Mouse (Mus musculus) liver, embryonic 16.5 days (tissue): ENCODE measurements around the gene Tesmin. TPM values are rescaled to one million over a fixed set of nuclear protein-coding genes. Genes with fewer than 3 reads are reported as not detected.

Experiments
- ATAC-seq: fragments of 200-750 bp; cut with Nextera tagmentation; 2 replicates; pipeline ENCODE4 v1.8.0; 2017; ENCODE audit warnings: low read depth, mild to moderate bottlenecking, moderate number of reproducible peaks, moderate library complexity
- H3K27ac ChIP-seq: fragments of 300-500 bp; sonication (generic); 2 replicates; pipeline ENCODE4 v1.5.1; 2014; ENCODE audit warnings: mild to moderate bottlenecking, low read length
- H3K27me3 ChIP-seq: fragments of 300-500 bp; sonication (generic); 2 replicates; pipeline ENCODE4 v1.6.1; 2014; ENCODE audit warnings: low read depth, low read length, mixed read lengths; ENCODE audit not compliant: control insufficient read depth, insufficient read depth
- H3K36me3 ChIP-seq: fragments of 300-500 bp; sonication (generic); 2 replicates; pipeline ENCODE4 v1.6.1; 2014; ENCODE audit warnings: mild to moderate bottlenecking; ENCODE audit not compliant: control insufficient read depth, insufficient read depth
- H3K4me1 ChIP-seq: fragments of 300-500 bp; sonication (generic); 2 replicates; pipeline ENCODE4 v1.6.1; 2014; ENCODE audit warnings: low read depth, low read length, mixed read lengths; ENCODE audit not compliant: control insufficient read depth
- H3K4me2 ChIP-seq: fragments of 300-500 bp; sonication (generic); 2 replicates; pipeline ENCODE4 v1.6.1; 2014; ENCODE audit warnings: low read depth, low read length, mixed read lengths
- H3K4me3 ChIP-seq: fragments of 300-500 bp; sonication (generic); 2 replicates; pipeline ENCODE4 v1.5.1; 2014; ENCODE audit warnings: low read depth, mild to moderate bottlenecking, low read length
- H3K9ac ChIP-seq: fragments of 300-500 bp; sonication (generic); 2 replicates; pipeline ENCODE4 v1.6.1; 2014; ENCODE audit warnings: low read depth, low read length
- H3K9me3 ChIP-seq: fragments of 300-500 bp; sonication (generic); replicated peaks from 2 replicates; pipeline ENCODE4 v1.6.1; 2016; ENCODE audit warnings: low read length; ENCODE audit not compliant: control insufficient read depth
- WGBS: fragments of 180-500 bp; shearing (Covaris S2); extraction: QIAGEN DNeasy Blood & Tissue Kit; methylation state at CpG from one replicate; pipeline ENCODE4 v1.1.7; 2014; ENCODE audit not compliant: insufficient replicate concordance; 5-methylcytosine and 5-hydroxymethylcytosine counted together
- polyA plus RNA-seq: library from polyadenylated mRNA; unstranded; fragments of >200 nt; fragmentation: Nextera tagmentation; extraction: Ambion mirVana; gene quantifications from 2 replicates; pipeline ENCODE4 v1.2.1, GENCODE M21; 2015

Tesmin gene
- polyA plus RNA-seq, 1 experiment from 2014 or later: 0.21 TPM

GRCm38 (mm10) chr19:3428057-3428830 is 39.6 kb downstream of the Tesmin start:
- no peaks in the 10 kb centered on the region for H3K36me3 ChIP-seq
- 70% methylated on average over 15 of the region's 15 CpGs for WGBS
- no peaks in the 10 kb centered on the region for H3K4me1 ChIP-seq
- H3K9me3 ChIP-seq: no peaks in the 10 kb centered on the region
- H3K4me3 ChIP-seq: no peak overlapping the region
- H3K27ac ChIP-seq: no peak overlapping the region
- H3K4me2 ChIP-seq: no peak overlapping the region
- ATAC-seq: no peak
- no peaks in the 10 kb centered on the region for H3K27me3 ChIP-seq
- H3K9ac ChIP-seq: no peak overlapping the region

- no peak overlapping the region for H3K4me3 ChIP-seq
- H3K27ac ChIP-seq: no peak overlapping the region
- no peak overlapping the region for H3K4me2 ChIP-seq
- no peaks in the 10 kb centered on the region for H3K9me3 ChIP-seq
- no peak overlapping the region for H3K9ac ChIP-seq
- WGBS: 51% methylated on average over 7 of the region's 7 CpGs
- no peaks in the 10 kb centered on the region for H3K27me3 ChIP-seq
- no peaks in the 10 kb centered on the region for H3K4me1 ChIP-seq
- H3K36me3 ChIP-seq: no peaks in the 10 kb centered on the region
- ATAC-seq: no peak
These were observed 40.6 kb downstream of the Tesmin start for GRCm38 (mm10) chr19:3429156-3429816.

- no peak for ATAC-seq
- Histone ChIP-seq H3K9me3 (no peaks in the 10 kb centered on the region), H3K36me3 (no peaks in the 10 kb centered on the region), H3K4me3 (no peak overlapping the region), H3K27ac (no peak overlapping the region), H3K4me1 (no peaks in the 10 kb centered on the region), H3K4me2 (no peak overlapping the region), H3K9ac (no peak overlapping the region), H3K27me3 (no peaks in the 10 kb centered on the region)
- 57% methylated on average over 7 of the region's 7 CpGs for WGBS
These were observed 42.4 kb downstream of the Tesmin start for GRCm38 (mm10) chr19:3431066-3431465.

GRCm38 (mm10) chr19:3431969-3432368 is 43.3 kb downstream of the Tesmin start:
- no peaks in the 10 kb centered on the region for H3K9me3 ChIP-seq
- no peaks in the 10 kb centered on the region for H3K27me3 ChIP-seq
- H3K4me2 ChIP-seq: no peak overlapping the region
- H3K9ac ChIP-seq: no peak overlapping the region
- no peak overlapping the region for H3K4me3 ChIP-seq
- whole genome bisulfite sequencing: 41% methylated on average over 2 of the region's 2 CpGs
- ATAC-seq: no peak
- no peaks in the 10 kb centered on the region for H3K4me1 ChIP-seq
- H3K36me3 ChIP-seq: no peaks in the 10 kb centered on the region
- no peak overlapping the region for H3K27ac ChIP-seq

- ATAC-seq: no peak
- H3K9me3 ChIP-seq: no peaks in the 10 kb centered on the region
- 33% methylated on average over 4 of the region's 4 CpGs for WGBS
- H3K27ac ChIP-seq: no peak overlapping the region
- no peaks in the 10 kb centered on the region for H3K36me3 ChIP-seq
- no peaks in the 10 kb centered on the region for H3K27me3 ChIP-seq
- no peak overlapping the region for H3K4me3 ChIP-seq
- no peak overlapping the region for H3K9ac ChIP-seq
- H3K4me2 ChIP-seq: no peak overlapping the region
- no peaks in the 10 kb centered on the region for H3K4me1 ChIP-seq
These were observed 45.5 kb downstream of the Tesmin start for GRCm38 (mm10) chr19:3434124-3434523.

- 30% methylated on average over 4 of the region's 4 CpGs for WGBS
- no peak overlapping the region for H3K4me3 ChIP-seq
- no peak overlapping the region for H3K27ac ChIP-seq
- H3K9ac ChIP-seq: no peak overlapping the region
- no peak overlapping the region for H3K4me2 ChIP-seq
- H3K36me3 ChIP-seq: no peaks in the 10 kb centered on the region
- no peaks in the 10 kb centered on the region for H3K27me3 ChIP-seq
- H3K4me1 ChIP-seq: no peaks in the 10 kb centered on the region
- ATAC-seq: no peak
- no peaks in the 10 kb centered on the region for H3K9me3 ChIP-seq
These were observed 46.0 kb downstream of the Tesmin start for GRCm38 (mm10) chr19:3434641-3435040.

GRCm38 (mm10) chr19:3435824-3436223 is 47.2 kb downstream of the Tesmin start:
- H3K4me1 ChIP-seq: no peaks in the 10 kb centered on the region
- H3K36me3 ChIP-seq: no peaks in the 10 kb centered on the region
- no peak overlapping the region for H3K9ac ChIP-seq
- no peak overlapping the region for H3K4me3 ChIP-seq
- no peak overlapping the region for H3K4me2 ChIP-seq
- H3K27me3 ChIP-seq: no peaks in the 10 kb centered on the region
- WGBS: 51% methylated on average over 3 of the region's 3 CpGs
- no peak overlapping the region for H3K27ac ChIP-seq
- no peak for ATAC-seq
- H3K9me3 ChIP-seq: no peaks in the 10 kb centered on the region

- Histone ChIP-seq H3K4me1 (no peaks in the 10 kb centered on the region), H3K4me3 (no peak overlapping the region), H3K4me2 (no peak overlapping the region), H3K9me3 (no peaks in the 10 kb centered on the region), H3K27ac (no peak overlapping the region), H3K36me3 (no peaks in the 10 kb centered on the region), H3K27me3 (no peaks in the 10 kb centered on the region), H3K9ac (no peak overlapping the region)
- WGBS: 36% methylated on average over 9 of the region's 9 CpGs
- ATAC-seq: peak; percentile 16; the same call in 1 of the 2 replicates
These were observed 48.2 kb downstream of the Tesmin start for GRCm38 (mm10) chr19:3436840-3437239.

- 55% methylated on average over 5 of the region's 5 CpGs for WGBS
These were observed 49.3 kb downstream of the Tesmin start for GRCm38 (mm10) chr19:3437980-3438379.

More at GRCm38 (mm10) chr19:3437980-3438379, 49.3 kb downstream of the Tesmin start:
- no peak overlapping the region for H3K27ac ChIP-seq
- H3K36me3 ChIP-seq: no peaks in the 10 kb centered on the region
- no peak overlapping the region for H3K9ac ChIP-seq
- H3K9me3 ChIP-seq: no peaks in the 10 kb centered on the region
- H3K4me3 ChIP-seq: no peak overlapping the region
- no peak for ATAC-seq
- no peak overlapping the region for H3K4me2 ChIP-seq
- no peaks in the 10 kb centered on the region for H3K4me1 ChIP-seq
- no peaks in the 10 kb centered on the region for H3K27me3 ChIP-seq
